Mouse (Mus musculus) testis, adult 2 months (tissue): ENCODE results near the gene Prtg. TPM values are rescaled to one million over a fixed set of nuclear protein-coding genes. Genes with fewer than 3 reads are reported as not detected.

Source experiments
- H3K27ac ChIP-seq: fragments of 200-500 bp; 2 replicates; pipeline ENCODE4 v1.5.1; 2012; ENCODE audit warnings: low read depth, low read length; ENCODE audit not compliant: control insufficient read depth, insufficient read depth
- H3K27me3 ChIP-seq: fragments of 200-500 bp; 2 replicates; pipeline ENCODE4 v1.6.1; 2012; ENCODE audit warnings: mild to moderate bottlenecking, low read length, moderate library complexity; ENCODE audit not compliant: control insufficient read depth, insufficient read depth
- H3K36me3 ChIP-seq: fragments of 200-500 bp; 2 replicates; pipeline ENCODE4 v1.6.1; 2012; ENCODE audit warnings: mild to moderate bottlenecking, low read length; ENCODE audit not compliant: control insufficient read depth, insufficient read depth
- H3K4me1 ChIP-seq: fragments of 200-500 bp; 2 replicates; pipeline ENCODE4 v1.6.1; 2012; ENCODE audit warnings: low read length; ENCODE audit not compliant: control insufficient read depth, insufficient read depth
- H3K4me3 ChIP-seq: fragments of 200-500 bp; 2 replicates; pipeline ENCODE4 v1.5.1; 2012; ENCODE audit warnings: low read depth, mild to moderate bottlenecking, low read length, moderate library complexity, mixed read lengths; ENCODE audit not compliant: control insufficient read depth
- CTCF ChIP-seq: fragments of 200-500 bp; IDR thresholded peaks from 2 replicates; pipeline ENCODE4 v1.5.1; 2012; ENCODE audit warnings: low read depth, mild to moderate bottlenecking, inconsistent platforms, low read length, moderate library complexity; ENCODE audit not compliant: control insufficient read depth, insufficient read depth, insufficient replicate concordance
- POLR2A ChIP-seq: fragments of 200-500 bp; IDR thresholded peaks from 2 replicates; pipeline ENCODE4 v1.6.1; 2012; ENCODE audit warnings: low read depth, mild to moderate bottlenecking, inconsistent platforms, low read length, moderate library complexity; ENCODE audit not compliant: control insufficient read depth
- polyA plus RNA-seq: library from polyadenylated mRNA; depleted of rRNA; stranded (reverse); fragments of >200 nt; gene quantifications from 2 replicates; pipeline ENCODE4 v1.2.3, GENCODE M21; 2012

The Prtg gene
- polyA plus RNA-seq, 1 experiment = 0.32 TPM

- Histone ChIP-seq H3K27me3 (no peaks in the 10 kb centered on the region), H3K36me3 (no peaks in the 10 kb centered on the region), H3K4me1 (peaks cover 2% of the 10 kb centered on the region; the same call in 1 of the 2 replicates), H3K27ac (no peak overlapping the region), H3K4me3 (no peak overlapping the region)
- TF ChIP-seq CTCF (no peak), POLR2A (no peak)
Observed at GRCm38 (mm10) chr9:72877905-72878304, 71.2 kb downstream of the Prtg start.

- H3K4me1 ChIP-seq = peaks cover 2% of the 10 kb centered on the region; the same call in 1 of the 2 replicates
- H3K27me3 ChIP-seq = no peaks in the 10 kb centered on the region
- H3K4me3 ChIP-seq = no peak overlapping the region
- no peaks in the 10 kb centered on the region for H3K36me3 ChIP-seq
- TF ChIP-seq CTCF = no peak
- TF ChIP-seq POLR2A = no peak
- no peak overlapping the region for H3K27ac ChIP-seq
Observed at GRCm38 (mm10) chr9:72878656-72879055, 72.0 kb downstream of the Prtg start.

GRCm38 (mm10) chr9:72879601-72880000 lies 72.9 kb downstream of the Prtg start:
- H3K4me1 ChIP-seq = peaks cover 2% of the 10 kb centered on the region; the same call in 1 of the 2 replicates

GRCm38 (mm10) chr9:72880225-72880960 lies 73.7 kb downstream of the Prtg start:
- Histone ChIP-seq H3K4me3 (no peak overlapping the region), H3K36me3 (no peaks in the 10 kb centered on the region), H3K4me1 (peaks cover 2% of the 10 kb centered on the region; the same call in 1 of the 2 replicates), H3K27me3 (no peaks in the 10 kb centered on the region), H3K27ac (no peak overlapping the region)
- no peak for TF ChIP-seq CTCF
- no peak for TF ChIP-seq POLR2A

More at GRCm38 (mm10) chr9:72879601-72880000, 72.9 kb downstream of the Prtg start:
- Histone ChIP-seq H3K36me3 (no peaks in the 10 kb centered on the region), H3K4me3 (no peak overlapping the region), H3K27ac (no peak overlapping the region), H3K27me3 (no peaks in the 10 kb centered on the region)
- no peak for TF ChIP-seq CTCF
- no peak for TF ChIP-seq POLR2A

- Histone ChIP-seq H3K4me3 (no peak overlapping the region), H3K36me3 (no peaks in the 10 kb centered on the region), H3K27me3 (no peaks in the 10 kb centered on the region), H3K4me1 (peaks cover 2% of the 10 kb centered on the region; the same call in 1 of the 2 replicates), H3K27ac (no peak overlapping the region)
- TF ChIP-seq CTCF (no peak), POLR2A (no peak; the same call in 1 of the 2 replicates)
Observed at GRCm38 (mm10) chr9:72881026-72881768, 74.5 kb downstream of the Prtg start.

GRCm38 (mm10) chr9:72883940-72884339 lies 77.3 kb downstream of the Prtg start:
- H3K36me3 ChIP-seq = no peaks in the 10 kb centered on the region
- no peak overlapping the region for H3K4me3 ChIP-seq
- peaks cover 2% of the 10 kb centered on the region; the same call in 1 of the 2 replicates for H3K4me1 ChIP-seq
- no peak overlapping the region for H3K27ac ChIP-seq
- no peak for TF ChIP-seq CTCF
- no peak for TF ChIP-seq POLR2A
- H3K27me3 ChIP-seq = no peaks in the 10 kb centered on the region

- H3K36me3 ChIP-seq = no peaks in the 10 kb centered on the region
- no peaks in the 10 kb centered on the region for H3K4me1 ChIP-seq
- H3K27ac ChIP-seq = no peak overlapping the region
- no peaks in the 10 kb centered on the region for H3K27me3 ChIP-seq
- TF ChIP-seq CTCF (no peak), POLR2A (no peak)
- H3K4me3 ChIP-seq = no peak overlapping the region
Observed at GRCm38 (mm10) chr9:72889777-72890176, 83.1 kb downstream of the Prtg start.
